Mouse (Mus musculus) spleen, postnatal 0 days (tissue): Measurements from ENCODE around the gene Zfp444. TPM values are rescaled to one million over a fixed set of nuclear protein-coding genes. Genes with fewer than 3 reads are reported as not detected.

Experiments used
- polyA plus RNA-seq: library from polyadenylated mRNA; unstranded; fragments of >200 nt; fragmentation: Nextera tagmentation; extraction: Ambion mirVana; gene quantifications from 2 replicates; pipeline ENCODE4 v1.2.1, GENCODE M21; 2015

Zfp444 gene
- 17.3 and 19.8 TPM in 2 replicates for polyA plus RNA-seq

GRCm38 (mm10) chr7:6172006-6172649, at the start of gene Zfp444:
Gene Zfp444 (plus strand): TSS chr7:6172226.

GRCm38 (mm10) chr7:6155901-6156411, 16.1 kb upstream of the Zfp444 start, which contains the start of gene Zfp787:
Gene Zfp787 (minus strand): TSS chr7:6155997.

GRCm38 (mm10) chr7:6196790-6197189, 24.8 kb downstream of the Zfp444 start, which contains the start of gene Galp:
Gene Galp (plus strand): TSS chr7:6197090.

GRCm38 (mm10) chr7:6221978-6222377, 50.0 kb downstream of the Zfp444 start, which contains the start of gene Zscan5b:
Gene Zscan5b (plus strand): TSS chr7:6222278.

Other genes starting within 250 kb of the Zfp444 start
- not detected in 2 replicates for gene Vmn1r65, start 161.2 kb upstream of the Zfp444 start, polyA plus RNA-seq
- not detected in 2 replicates for gene Nlrp4c, start 127.1 kb upstream of the Zfp444 start, polyA plus RNA-seq
- 26.7 and 27.5 TPM in 2 replicates for gene Zfp787, start 16.2 kb upstream of the Zfp444 start, polyA plus RNA-seq
- gene Galp, start 24.9 kb downstream of the Zfp444 start, polyA plus RNA-seq: not detected in 2 replicates
- gene Zscan5b, start 50.1 kb downstream of the Zfp444 start, polyA plus RNA-seq: not detected in 2 replicates
- gene Epp13, start 80.5 kb downstream of the Zfp444 start, polyA plus RNA-seq: not detected in 2 replicates
- 3.9 and 4.1 TPM in 2 replicates for gene Zfp667, start 114.4 kb downstream of the Zfp444 start, polyA plus RNA-seq
- gene Zfp583, start 159.1 kb downstream of the Zfp444 start, polyA plus RNA-seq: 1.8 and 2.0 TPM in 2 replicates
- gene Gm3854, start 171.5 kb downstream of the Zfp444 start, polyA plus RNA-seq: 0.28 and 0.38 TPM in 2 replicates
- gene Zfp78, start 191.1 kb downstream of the Zfp444 start, polyA plus RNA-seq: 1.1 and 1.4 TPM in 2 replicates
- 1.4 and 1.5 TPM in 2 replicates for gene Zfp28, start 211.1 kb downstream of the Zfp444 start, polyA plus RNA-seq
- 0.21 TPM in 1 of 2 replicates, not detected in the other for gene Smim17, start 226.5 kb downstream of the Zfp444 start, polyA plus RNA-seq
- not detected in 2 replicates for gene Gm20715, start 238.1 kb downstream of the Zfp444 start, polyA plus RNA-seq